Mouse (Mus musculus) kidney, adult 2 months (tissue): Measurements from ENCODE around the gene Lyrm1. TPM values are rescaled to one million over a fixed set of nuclear protein-coding genes. Genes with fewer than 3 reads are reported as not detected.

Source experiments
- DNase-seq: peaks from one replicate; pipeline ENCODE4 v3.0.0; 2021
- H3K27ac ChIP-seq: fragments of 200-500 bp; 2 replicates; pipeline ENCODE4 v1.5.1; 2012; ENCODE audit warnings: low read depth, low read length, control low read depth, inconsistent platforms; ENCODE audit not compliant: insufficient read depth
- H3K27me3 ChIP-seq: fragments of 200-500 bp; replicated peaks from 2 replicates; pipeline ENCODE4 v1.6.1; 2012; ENCODE audit warnings: mild to moderate bottlenecking, moderate library complexity, low read length, inconsistent platforms; ENCODE audit not compliant: control insufficient read depth, insufficient read depth
- H3K36me3 ChIP-seq: fragments of 200-500 bp; 2 replicates; pipeline ENCODE4 v1.6.1; 2012; ENCODE audit warnings: mild to moderate bottlenecking, moderate library complexity, low read length, inconsistent platforms; ENCODE audit not compliant: control insufficient read depth, insufficient read depth
- H3K4me1 ChIP-seq: fragments of 200-500 bp; 2 replicates; pipeline ENCODE4 v1.6.1; 2011; ENCODE audit warnings: low read length; ENCODE audit not compliant: control insufficient read depth, insufficient read depth
- H3K4me3 ChIP-seq: fragments of 200-500 bp; 2 replicates; pipeline ENCODE4 v1.5.1; 2011; ENCODE audit warnings: mild to moderate bottlenecking, low read depth, low read length, control low read depth; ENCODE audit not compliant: insufficient read depth
- CTCF ChIP-seq: fragments of 200-500 bp; conservative IDR thresholded peaks from 2 replicates; pipeline ENCODE4 v1.5.1; 2011; ENCODE audit warnings: low read depth, mild to moderate bottlenecking, control low read depth, low read length, moderate library complexity, mixed read lengths; ENCODE audit not compliant: insufficient read depth, insufficient read length
- POLR2A ChIP-seq: fragments of 200-500 bp; IDR thresholded peaks from one replicate; pipeline ENCODE4 v1.6.1; 2011; ENCODE audit warnings: low read depth, low read length, control low read depth
- WGBS: fragments of 180-500 bp; shearing (Covaris S2); methylation state at CpG from one replicate; pipeline ENCODE4 v1.1.7; 2018; 5-methylcytosine and 5-hydroxymethylcytosine counted together
- polyA plus RNA-seq: library from polyadenylated mRNA; depleted of rRNA; stranded (reverse); fragments of >200 nt; gene quantifications from 2 replicates; pipeline ENCODE4 v1.2.3, GENCODE M21; 2012

The Lyrm1 gene
- polyA plus RNA-seq, 1 experiment: 6.7 TPM

GRCm38 (mm10) chr7:119937036-119937435 lies 41.4 kb downstream of the Lyrm1 start:
- Histone ChIP-seq H3K36me3 (no peaks in the 10 kb centered on the region), H3K4me3 (no peak overlapping the region), H3K4me1 (no peaks in the 10 kb centered on the region), H3K27me3 (no peaks in the 10 kb centered on the region), H3K27ac (no peak overlapping the region)
- 36% methylated on average over 5 of the region's 5 CpGs for WGBS
- TF ChIP-seq CTCF (no peak), POLR2A (no peak)
- no peak for DNase-seq

DNA sequence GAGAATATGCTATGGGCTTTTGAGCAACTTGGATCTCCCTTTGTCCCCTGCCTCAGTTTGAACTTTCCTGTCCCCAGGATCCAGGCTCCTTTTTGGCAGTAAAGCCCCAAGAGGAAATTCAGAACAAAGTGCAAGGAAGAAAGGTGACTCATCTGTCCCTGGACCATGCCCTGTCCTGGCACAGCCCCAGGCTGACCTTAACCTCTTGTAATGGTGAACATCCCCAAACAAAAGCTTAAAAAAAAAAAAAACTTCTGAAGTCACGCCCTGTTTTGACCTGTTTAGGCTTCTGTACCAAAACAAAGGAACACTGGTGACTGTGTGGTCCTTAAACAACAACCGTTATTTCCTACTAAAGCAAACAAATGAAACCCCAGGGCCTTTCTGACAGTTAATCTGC lies 45.9 kb downstream of the Lyrm1 start:
- peak; percentile 95 for DNase-seq
- H3K36me3 ChIP-seq: no peaks in the 10 kb centered on the region
- TF ChIP-seq POLR2A (no peak), CTCF (no peak)
- no peak overlapping the region for H3K27ac ChIP-seq
- H3K4me1 ChIP-seq: no peaks in the 10 kb centered on the region
- no peak overlapping the region for H3K4me3 ChIP-seq
- 45% methylated on average over 2 of the region's 2 CpGs for WGBS
- no peaks in the 10 kb centered on the region for H3K27me3 ChIP-seq

GRCm38 (mm10) chr7:119954047-119954446 lies 58.4 kb downstream of the Lyrm1 start:
- no peaks in the 10 kb centered on the region for H3K36me3 ChIP-seq
- H3K4me1 ChIP-seq: peaks cover 7% of the 10 kb centered on the region; the same call in 1 of the 2 replicates
- no peak for TF ChIP-seq CTCF
- H3K27ac ChIP-seq: no peak overlapping the region
- H3K4me3 ChIP-seq: no peak overlapping the region
- 83% methylated on average over 1 of the region's 1 CpGs for WGBS
- H3K27me3 ChIP-seq: no peaks in the 10 kb centered on the region
- DNase-seq: no peak

GRCm38 (mm10) chr7:119957421-119957820 lies 61.8 kb downstream of the Lyrm1 start:
- no peaks in the 10 kb centered on the region for H3K27me3 ChIP-seq
- H3K27ac ChIP-seq: peak overlapping the region; percentile 0; the same call in 1 of the 2 replicates
- no peaks in the 10 kb centered on the region for H3K36me3 ChIP-seq
- no peak for TF ChIP-seq POLR2A
- TF ChIP-seq CTCF: no peak
- H3K4me3 ChIP-seq: no peak overlapping the region
- DNase-seq: peak; percentile 83
- peaks cover 21% of the 10 kb centered on the region for H3K4me1 ChIP-seq

GRCm38 (mm10) chr7:119959091-119959490 lies 63.4 kb downstream of the Lyrm1 start:
- Histone ChIP-seq H3K27ac (no peak overlapping the region), H3K36me3 (no peaks in the 10 kb centered on the region), H3K4me1 (peaks cover 21% of the 10 kb centered on the region), H3K4me3 (no peak overlapping the region), H3K27me3 (no peaks in the 10 kb centered on the region)
- WGBS: 73% methylated on average over 4 of the region's 4 CpGs
- TF ChIP-seq CTCF (no peak), POLR2A (no peak)
- no peak for DNase-seq

GRCm38 (mm10) chr7:119959491-119959890 lies 63.8 kb downstream of the Lyrm1 start:
- TF ChIP-seq CTCF (no peak), POLR2A (no peak)
- Histone ChIP-seq H3K36me3 (no peaks in the 10 kb centered on the region), H3K4me1 (peaks cover 21% of the 10 kb centered on the region), H3K27ac (0 out of 2 replicates have a peak overlapping the region, but pooled peaks have one; percentile 10), H3K4me3 (no peak overlapping the region), H3K27me3 (no peaks in the 10 kb centered on the region)
- peak; percentile 18 for DNase-seq
- WGBS: 63% methylated on average over 4 of the region's 4 CpGs

DNA sequence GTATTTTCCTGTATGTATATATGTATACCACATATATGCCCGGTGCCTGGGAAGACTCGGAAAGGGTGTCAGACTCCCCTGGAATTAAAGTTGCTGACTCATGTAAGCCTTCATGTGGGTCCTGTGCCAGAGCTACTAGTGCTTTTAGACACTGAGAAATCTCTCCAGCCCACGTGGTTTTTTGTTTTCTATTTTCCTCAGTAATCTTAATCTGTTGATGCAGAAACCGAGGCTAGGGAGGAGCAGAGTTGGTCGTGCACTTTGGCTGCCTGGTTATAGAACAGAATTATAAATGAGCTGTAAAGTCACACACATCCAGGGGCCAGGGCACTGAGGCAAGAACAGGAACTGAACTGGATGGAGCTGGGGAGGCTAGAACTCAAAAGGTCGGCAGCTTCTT lies 64.3 kb downstream of the Lyrm1 start:
- H3K36me3 ChIP-seq: no peaks in the 10 kb centered on the region
- H3K27me3 ChIP-seq: no peaks in the 10 kb centered on the region
- TF ChIP-seq CTCF: no peak
- no peak for TF ChIP-seq POLR2A
- no peak overlapping the region for H3K4me3 ChIP-seq
- peak overlapping the region; percentile 32; the same call in 1 of the 2 replicates for H3K27ac ChIP-seq
- DNase-seq: peak; percentile 92
- H3K4me1 ChIP-seq: peaks cover 21% of the 10 kb centered on the region
- WGBS: 37% methylated on average over 6 of the region's 6 CpGs

DNA sequence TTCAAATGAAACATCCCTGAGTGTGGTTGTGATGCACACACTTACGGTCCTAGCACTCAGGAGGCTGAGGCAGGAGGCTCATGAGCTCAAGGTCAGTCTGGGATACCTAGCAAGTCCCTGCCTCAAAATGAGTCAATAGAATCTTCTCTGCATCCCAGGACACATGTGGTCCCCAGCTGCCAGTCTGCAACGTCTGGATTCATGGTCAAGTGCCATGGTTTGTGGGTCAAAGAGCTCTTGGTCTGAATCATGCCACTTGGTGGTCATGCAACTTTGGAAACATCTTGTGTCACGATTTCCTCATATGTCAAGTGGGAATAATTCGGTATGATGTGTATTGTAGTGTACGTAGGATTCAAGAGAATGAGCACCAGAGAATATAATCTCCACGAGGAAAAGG lies 64.9 kb downstream of the Lyrm1 start:
- no peak for TF ChIP-seq CTCF
- TF ChIP-seq POLR2A: no peak
- peak; percentile 25 for DNase-seq
- Histone ChIP-seq H3K4me1 (peaks cover 21% of the 10 kb centered on the region), H3K4me3 (no peak overlapping the region), H3K27ac (peak overlapping the region; percentile 32; the same call in 1 of the 2 replicates), H3K36me3 (no peaks in the 10 kb centered on the region), H3K27me3 (no peaks in the 10 kb centered on the region)
- 76% methylated on average over 6 of the region's 6 CpGs for WGBS
